Mouse (Mus musculus): ENCODE data around the gene Dennd5b. TPM values are rescaled to one million over a fixed set of nuclear protein-coding genes. Genes with fewer than 3 reads are reported as not detected.

The Dennd5b gene
- total and polyA plus RNA-seq, 2 experiments = 14.8 to 94.7 TPM

DNA sequence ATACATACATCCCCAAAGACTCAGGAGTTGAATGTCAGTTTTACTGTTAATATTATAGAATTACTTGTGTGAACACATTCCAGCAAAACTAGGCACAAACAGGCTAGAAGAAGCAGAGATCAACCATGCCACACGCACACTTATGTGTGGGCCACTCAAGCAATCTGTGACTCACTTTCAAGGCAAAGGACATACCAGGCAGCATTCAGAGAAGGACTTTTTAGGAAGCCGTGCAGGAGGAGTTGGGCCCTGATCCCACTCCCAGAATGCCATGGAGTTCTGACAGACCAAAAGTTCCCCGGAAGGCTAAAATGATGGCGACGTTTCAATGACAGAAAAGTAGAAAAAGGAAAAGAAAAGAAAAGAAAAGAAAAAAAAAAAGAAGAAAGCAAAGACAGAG lies 69.3 kb downstream of the Dennd5b start:
- Histone ChIP-seq H3K79me2 (ENCODE audit: control insufficient read depth, insufficient read depth, low read length) (no peaks in the 10 kb centered on the region; the same call in 1 of the 2 replicates), H3K9ac (ENCODE audit: low read depth, low read length) (no peak overlapping the region), H3K27me3 (ENCODE audit: control insufficient read depth, insufficient read depth, low read length) (no peaks in the 10 kb centered on the region), H3K36me3 (ENCODE audit: control insufficient read depth, insufficient read depth, low read length) (peaks cover 45% of the 10 kb centered on the region), H3K27ac (replicated peaks; ENCODE audit: insufficient read depth, low read depth, low read length) (no peak overlapping the region), H3K4me3 (ENCODE audit: insufficient read depth, low read depth, low read length) (no peak overlapping the region), H3K4me1 (ENCODE audit: control insufficient read depth, insufficient read depth, low read length) (no peaks in the 10 kb centered on the region)
- TF ChIP-seq CTCF (IDR thresholded peaks at IDR 0.05; ENCODE audit: low read depth, low read length) (no peak), POLR2A (IDR thresholded peaks at IDR 0.05; ENCODE audit: extremely low read depth, insufficient read depth, low read length) (no peak)
- DNase-seq (ENCODE audit: extremely low read depth, low read depth, low spot score) = no peak
- 96% methylated on average over 5 of the region's 5 CpGs for WGBS

DNA sequence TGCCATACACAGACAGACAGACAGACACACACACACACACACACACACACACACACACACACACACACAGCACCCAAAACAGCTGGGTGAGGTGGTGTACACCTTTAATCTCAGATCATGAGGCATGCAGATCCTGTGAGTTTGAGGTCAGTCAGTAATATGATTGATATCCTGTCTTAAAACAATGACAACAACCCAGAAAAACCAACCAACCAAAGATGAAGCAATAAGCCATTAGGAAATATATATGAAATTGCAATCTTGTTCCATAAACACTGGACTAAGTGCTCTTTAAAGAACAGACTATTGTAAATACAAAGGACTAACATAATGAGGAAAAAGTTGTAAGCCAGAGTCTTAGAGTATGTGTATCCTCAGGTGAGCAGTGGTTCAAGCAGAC lies 70.1 kb downstream of the Dennd5b start:
- no peak for DNase-seq (ENCODE audit: extremely low read depth, low read depth, low spot score)
- Histone ChIP-seq H3K79me2 (ENCODE audit: control insufficient read depth, insufficient read depth, low read length) (no peaks in the 10 kb centered on the region; the same call in 1 of the 2 replicates), H3K9ac (ENCODE audit: low read depth, low read length) (no peak overlapping the region), H3K27me3 (ENCODE audit: control insufficient read depth, insufficient read depth, low read length) (no peaks in the 10 kb centered on the region), H3K27ac (replicated peaks; ENCODE audit: insufficient read depth, low read depth, low read length) (no peak overlapping the region), H3K4me1 (ENCODE audit: control insufficient read depth, insufficient read depth, low read length) (no peaks in the 10 kb centered on the region), H3K36me3 (ENCODE audit: control insufficient read depth, insufficient read depth, low read length) (peaks cover 45% of the 10 kb centered on the region), H3K4me3 (ENCODE audit: insufficient read depth, low read depth, low read length) (no peak overlapping the region)
- no peak for TF ChIP-seq CTCF (IDR thresholded peaks at IDR 0.05; ENCODE audit: low read depth, low read length)
- TF ChIP-seq POLR2A (IDR thresholded peaks at IDR 0.05; ENCODE audit: extremely low read depth, insufficient read depth, low read length) = no peak

GRCm38 (mm10) chr6:149018431-149018830 lies 83.0 kb downstream of the Dennd5b start:
- Histone ChIP-seq H3K4me3 (ENCODE audit: insufficient read depth, low read depth, low read length) (no peak overlapping the region), H3K27me3 (ENCODE audit: control insufficient read depth, insufficient read depth, low read length) (no peaks in the 10 kb centered on the region), H3K27ac (replicated peaks; ENCODE audit: insufficient read depth, low read depth, low read length) (no peak overlapping the region), H3K9ac (ENCODE audit: low read depth, low read length) (no peak overlapping the region), H3K79me2 (ENCODE audit: control insufficient read depth, insufficient read depth, low read length) (no peaks in the 10 kb centered on the region; the same call in 1 of the 2 replicates), H3K36me3 (ENCODE audit: control insufficient read depth, insufficient read depth, low read length) (peaks cover 72% of the 10 kb centered on the region), H3K4me1 (ENCODE audit: control insufficient read depth, insufficient read depth, low read length) (no peaks in the 10 kb centered on the region; the same call in 1 of the 2 replicates)
- no peak for TF ChIP-seq CTCF (IDR thresholded peaks at IDR 0.05; ENCODE audit: low read depth, low read length)
- no peak for TF ChIP-seq POLR2A (IDR thresholded peaks at IDR 0.05; ENCODE audit: extremely low read depth, insufficient read depth, low read length)
- no peak for DNase-seq (ENCODE audit: extremely low read depth, low read depth, low spot score)
- 93% methylated on average over 5 of the region's 5 CpGs for WGBS

- no peak overlapping the region for H3K4me3 ChIP-seq (ENCODE audit: insufficient read depth, low read depth, low read length)
- 0 out of 2 replicates have a peak, but pooled peaks have one; percentile 34 for TF ChIP-seq CTCF (IDR thresholded peaks at IDR 0.05; ENCODE audit: low read depth, low read length)
- no peak for TF ChIP-seq POLR2A (IDR thresholded peaks at IDR 0.05; ENCODE audit: extremely low read depth, insufficient read depth, low read length)
- peaks cover 87% of the 10 kb centered on the region for H3K36me3 ChIP-seq (ENCODE audit: control insufficient read depth, insufficient read depth, low read length)
- H3K79me2 ChIP-seq (ENCODE audit: control insufficient read depth, insufficient read depth, low read length) = no peaks in the 10 kb centered on the region; the same call in 1 of the 2 replicates
- H3K9ac ChIP-seq (ENCODE audit: low read depth, low read length) = no peak overlapping the region
- H3K27ac ChIP-seq (replicated peaks; ENCODE audit: insufficient read depth, low read depth, low read length) = no peak overlapping the region
- DNase-seq (ENCODE audit: extremely low read depth, low read depth, low spot score) = peak; percentile 37
- H3K27me3 ChIP-seq (ENCODE audit: control insufficient read depth, insufficient read depth, low read length) = no peaks in the 10 kb centered on the region
- H3K4me1 ChIP-seq (ENCODE audit: control insufficient read depth, insufficient read depth, low read length) = no peaks in the 10 kb centered on the region; the same call in 1 of the 2 replicates
These were observed 90.6 kb downstream of the Dennd5b start for GRCm38 (mm10) chr6:149010766-149011301.

GRCm38 (mm10) chr6:149005009-149005408 lies 96.5 kb downstream of the Dennd5b start:
- Histone ChIP-seq H3K9ac (ENCODE audit: low read depth, low read length) (no peak overlapping the region), H3K27ac (replicated peaks; ENCODE audit: insufficient read depth, low read depth, low read length) (no peak overlapping the region), H3K36me3 (ENCODE audit: control insufficient read depth, insufficient read depth, low read length) (peaks cover 84% of the 10 kb centered on the region), H3K4me3 (ENCODE audit: insufficient read depth, low read depth, low read length) (no peak overlapping the region), H3K4me1 (ENCODE audit: control insufficient read depth, insufficient read depth, low read length) (no peaks in the 10 kb centered on the region), H3K27me3 (ENCODE audit: control insufficient read depth, insufficient read depth, low read length) (no peaks in the 10 kb centered on the region), H3K79me2 (ENCODE audit: control insufficient read depth, insufficient read depth, low read length) (no peaks in the 10 kb centered on the region)
- DNase-seq (ENCODE audit: extremely low read depth, low read depth, low spot score) = peak; percentile 27
- WGBS = 56% methylated on average over 7 of the region's 7 CpGs
- no peak for TF ChIP-seq CTCF (IDR thresholded peaks at IDR 0.05; ENCODE audit: low read depth, low read length)
- TF ChIP-seq POLR2A (IDR thresholded peaks at IDR 0.05; ENCODE audit: extremely low read depth, insufficient read depth, low read length) = no peak

DNA sequence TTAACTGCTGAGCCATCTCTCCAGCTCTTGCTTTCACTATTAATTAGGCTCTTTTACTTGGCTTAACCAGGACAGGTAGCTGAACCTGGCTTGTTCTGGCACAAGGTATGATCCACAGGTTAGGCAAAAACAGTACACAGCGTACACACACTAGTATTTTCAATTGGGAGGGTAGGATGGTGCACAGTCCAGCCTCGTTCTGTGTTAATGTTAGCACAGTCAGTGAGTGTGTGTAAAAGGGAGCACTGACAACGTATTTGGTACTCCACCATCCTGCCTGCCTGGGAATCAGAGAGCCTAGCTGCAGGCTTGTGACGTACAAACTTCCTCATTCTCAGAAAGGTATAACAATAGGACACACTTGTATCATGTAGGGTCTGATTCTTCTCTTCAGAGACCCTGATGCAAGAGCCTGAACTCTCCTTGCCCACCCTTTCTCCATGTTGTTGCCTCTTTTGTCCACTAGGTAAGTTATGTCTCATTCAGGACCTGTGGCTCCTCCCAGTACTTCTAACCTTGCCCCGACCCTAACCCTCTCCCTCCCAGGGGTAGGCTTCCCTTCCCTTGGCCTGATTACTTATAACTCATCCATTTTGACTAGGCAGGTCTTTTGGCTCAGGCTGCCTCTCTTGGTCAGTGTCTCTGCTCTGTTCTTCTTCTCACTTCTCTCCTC lies 107.0 kb downstream of the Dennd5b start:
- WGBS = 82% methylated on average over 5 of the region's 5 CpGs
- DNase-seq (ENCODE audit: extremely low read depth, low read depth, low spot score) = no peak
- Histone ChIP-seq H3K36me3 (ENCODE audit: control insufficient read depth, insufficient read depth, low read length) (peaks cover 71% of the 10 kb centered on the region), H3K27me3 (ENCODE audit: control insufficient read depth, insufficient read depth, low read length) (no peaks in the 10 kb centered on the region), H3K4me1 (ENCODE audit: control insufficient read depth, insufficient read depth, low read length) (no peaks in the 10 kb centered on the region), H3K79me2 (ENCODE audit: control insufficient read depth, insufficient read depth, low read length) (0 out of 2 replicates have a peak, but pooled peaks cover 3% of the 10 kb centered on the region), H3K27ac (replicated peaks; ENCODE audit: insufficient read depth, low read depth, low read length) (no peak overlapping the region), H3K4me3 (ENCODE audit: insufficient read depth, low read depth, low read length) (no peak overlapping the region), H3K9ac (ENCODE audit: low read depth, low read length) (no peak overlapping the region)
- TF ChIP-seq CTCF (IDR thresholded peaks at IDR 0.05; ENCODE audit: low read depth, low read length) (no peak), POLR2A (IDR thresholded peaks at IDR 0.05; ENCODE audit: extremely low read depth, insufficient read depth, low read length) (no peak)
